Mouse (Mus musculus) central nervous system, embryonic 11.5 days (tissue): ENCODE data around the gene Gnaz. TPM values are rescaled to one million over a fixed set of nuclear protein-coding genes. Genes with fewer than 3 reads are reported as not detected.

Experiments
- polyA plus RNA-seq: library from polyadenylated mRNA; depleted of rRNA; stranded (reverse); fragments of >200 nt; gene quantifications from 2 replicates; pipeline ENCODE4 v1.2.3, GENCODE M21; 2012; rRNA removed

The Gnaz gene
- polyA plus RNA-seq: 7.5 and 8.9 TPM in 2 replicates

GRCm38 (mm10) chr10:74966850-74967451 lies at the start of gene Gnaz:
Gene Gnaz, plus strand, starts transcription at chr10:74967177.

GRCm38 (mm10) chr10:75032395-75032794 lies 65.4 kb downstream of the Gnaz start, which contains the start of gene Rsph14:
Gene Rsph14, minus strand, starts transcription at chr10:75032586.

GRCm38 (mm10) chr10:75036883-75037379 lies 70.0 kb downstream of the Gnaz start, which contains the start of gene Rab36:
Gene Rab36, plus strand, starts transcription at chr10:75037058.

GRCm38 (mm10) chr10:75060217-75060842 lies 93.4 kb downstream of the Gnaz start, which contains the start of gene Bcr:
Gene Bcr, plus strand, starts transcription at chr10:75060592.

Other genes with a start within 250 kb of the Gnaz start
- gene Rsph14, start 65.4 kb downstream of the Gnaz start, polyA plus RNA-seq: 0.05 and 0.09 TPM in 2 replicates
- 11.6 and 19.1 TPM in 2 replicates for gene Rab36, start 69.9 kb downstream of the Gnaz start, polyA plus RNA-seq
- gene Bcr, start 93.4 kb downstream of the Gnaz start, polyA plus RNA-seq: 32.3 and 37.9 TPM in 2 replicates
- 31.3 and 34.5 TPM in 2 replicates for gene Specc1l, start 244.9 kb downstream of the Gnaz start, polyA plus RNA-seq